Mouse (Mus musculus): ENCODE measurements around the gene Akap1. TPM values are rescaled to one million over a fixed set of nuclear protein-coding genes. Genes with fewer than 3 reads are reported as not detected.
A peak's percentile ranks its signal among the peaks of the same experiment; 100 is the strongest.

The Akap1 gene
- total RNA-seq, 2 experiments from 2014 or later, result 39.8 to 40.1 TPM

- H3K4me3 ChIP-seq, result no peak overlapping the region
- no peak for TF ChIP-seq CTCF (IDR thresholded peaks at IDR 0.05)
- no peak overlapping the region for H3K27ac ChIP-seq
- peak in 1 of 2 experiments; percentile 35 for DNase-seq (ENCODE audit: extremely low spot score in 1 of 2, low spot score in 2 of 2)
- intact Hi-C loops (cut with DNase I), result no loop called here
Observed at GRCm38 (mm10) chr11:88849284-88849683, 15.1 kb downstream of the Akap1 start.

GRCm38 (mm10) chr11:88848590-88848989, 15.8 kb downstream of the Akap1 start:
- Histone ChIP-seq H3K27ac (no peak overlapping the region), H3K4me3 (no peak overlapping the region)
- intact Hi-C loops (cut with DNase I), result loop anchor here (1.0 kb wide), 1 partner anchor 107 kb away; the partner anchor contains the start of gene Scpep1
- peak; percentile 88 for TF ChIP-seq CTCF (IDR thresholded peaks at IDR 0.05)
- DNase-seq (ENCODE audit: extremely low spot score in 1 of 2, low spot score in 2 of 2), result peak in 1 of 2 experiments; percentile 53

GRCm38 (mm10) chr11:88847281-88848006, 16.9 kb downstream of the Akap1 start:
- no peak overlapping the region for H3K27ac ChIP-seq
- no peak overlapping the region for H3K4me3 ChIP-seq
- DNase-seq (ENCODE audit: extremely low spot score in 1 of 2, low spot score in 2 of 2), result no peak
- no peak for TF ChIP-seq CTCF (IDR thresholded peaks at IDR 0.05)
- intact Hi-C loops (cut with DNase I), result loop anchor here (1.0 kb wide), 1 partner anchor 108 kb away; the partner anchor contains the start of gene Scpep1

GRCm38 (mm10) chr11:88844384-88844783, 20.0 kb downstream of the Akap1 start:
- no peak overlapping the region for H3K4me3 ChIP-seq
- TF ChIP-seq CTCF (IDR thresholded peaks at IDR 0.05), result no peak
- intact Hi-C loops (cut with DNase I), result no loop called here
- no peak overlapping the region for H3K27ac ChIP-seq
- no peak for DNase-seq (ENCODE audit: extremely low spot score in 1 of 2, low spot score in 2 of 2)

- no peak for DNase-seq (ENCODE audit: extremely low spot score in 1 of 2, low spot score in 2 of 2)
- H3K4me3 ChIP-seq, result no peak overlapping the region
- TF ChIP-seq CTCF (IDR thresholded peaks at IDR 0.05), result no peak
- no peak overlapping the region for H3K27ac ChIP-seq
- intact Hi-C loops (cut with DNase I), result no loop called here
Observed at GRCm38 (mm10) chr11:88843305-88843704, 21.1 kb downstream of the Akap1 start.

- no peak overlapping the region for H3K27ac ChIP-seq
- no peak overlapping the region for H3K4me3 ChIP-seq
- no peak for TF ChIP-seq CTCF (IDR thresholded peaks at IDR 0.05)
- intact Hi-C loops (cut with DNase I), result no loop called here
- no peak for DNase-seq (ENCODE audit: extremely low spot score in 1 of 2, low spot score in 2 of 2)
Observed at GRCm38 (mm10) chr11:88842315-88842975, 21.9 kb downstream of the Akap1 start.

- H3K4me3 ChIP-seq, result no peak overlapping the region
- DNase-seq (ENCODE audit: extremely low spot score in 1 of 2, low spot score in 2 of 2), result no peak
- no peak for TF ChIP-seq CTCF (IDR thresholded peaks at IDR 0.05)
- intact Hi-C loops (cut with DNase I), result no loop called here
- H3K27ac ChIP-seq, result no peak overlapping the region; the same call in 1 of the 2 replicates
Observed at GRCm38 (mm10) chr11:88841406-88841805, 23.0 kb downstream of the Akap1 start.

- TF ChIP-seq CTCF (IDR thresholded peaks at IDR 0.05), result no peak; the same call in 1 of the 2 replicates
- DNase-seq (ENCODE audit: extremely low spot score in 1 of 2, low spot score in 2 of 2), result no peak
- intact Hi-C loops (cut with DNase I), result no loop called here
- Histone ChIP-seq H3K27ac (peak overlapping the region; percentile 42; the same call in 1 of the 2 replicates), H3K4me3 (no peak overlapping the region)
Observed at GRCm38 (mm10) chr11:88840724-88841350, 23.5 kb downstream of the Akap1 start.

- H3K27ac ChIP-seq, result no peak overlapping the region; the same call in 1 of the 2 replicates
- no peak for TF ChIP-seq CTCF (IDR thresholded peaks at IDR 0.05)
- no peak overlapping the region for H3K4me3 ChIP-seq
- DNase-seq (ENCODE audit: extremely low spot score in 1 of 2, low spot score in 2 of 2), result no peak
- intact Hi-C loops (cut with DNase I), result no loop called here
Observed at GRCm38 (mm10) chr11:88840292-88840691, 24.1 kb downstream of the Akap1 start.

GRCm38 (mm10) chr11:88839379-88839778, 25.0 kb downstream of the Akap1 start:
- TF ChIP-seq CTCF (IDR thresholded peaks at IDR 0.05), result no peak
- intact Hi-C loops (cut with DNase I), result no loop called here
- Histone ChIP-seq H3K27ac (no peak overlapping the region), H3K4me3 (no peak overlapping the region)
- no peak for DNase-seq (ENCODE audit: extremely low spot score in 1 of 2, low spot score in 2 of 2)

- Histone ChIP-seq H3K4me3 (no peak overlapping the region), H3K27ac (no peak overlapping the region)
- no peak for DNase-seq (ENCODE audit: extremely low spot score in 1 of 2, low spot score in 2 of 2)
- TF ChIP-seq CTCF (IDR thresholded peaks at IDR 0.05), result no peak
- intact Hi-C loops (cut with DNase I), result no loop called here
Observed at GRCm38 (mm10) chr11:88838630-88839029, 25.8 kb downstream of the Akap1 start.

GRCm38 (mm10) chr11:88834606-88835005, 29.8 kb downstream of the Akap1 start:
- DNase-seq (ENCODE audit: extremely low spot score in 1 of 2, low spot score in 2 of 2), result no peak
- Histone ChIP-seq H3K27ac (no peak overlapping the region), H3K4me3 (no peak overlapping the region)
- intact Hi-C loops (cut with DNase I), result no loop called here
- no peak for TF ChIP-seq CTCF (IDR thresholded peaks at IDR 0.05)
